Mouse (Mus musculus): ENCODE measurements around the gene Fosb. TPM values are rescaled to one million over a fixed set of nuclear protein-coding genes. Genes with fewer than 3 reads are reported as not detected.

The Fosb gene
- polyA plus RNA-seq, 1 experiment from 2014 or later, result not detected

- Histone ChIP-seq H3K9ac (replicated peaks) (no peak overlapping the region), H3K27ac (no peak overlapping the region), H3K9me3 (no peaks in the 10 kb centered on the region), H3K4me1 (replicated peaks) (peaks cover 40% of the 10 kb centered on the region), H3K4me2 (replicated peaks) (no peak overlapping the region), H3K36me3 (no peaks in the 10 kb centered on the region), H3K4me3 (replicated peaks) (no peak overlapping the region), H3K27me3 (peaks cover 61% of the 10 kb centered on the region)
- WGBS, result 76% methylated on average over 12 of the region's 12 CpGs
- no peak for ATAC-seq
Measured at GRCm38 (mm10) chr7:19303046-19303305, 6.9 kb downstream of the Fosb start.

GRCm38 (mm10) chr7:19302264-19303045, 7.4 kb downstream of the Fosb start:
- H3K9me3 ChIP-seq, result no peaks in the 10 kb centered on the region
- no peak for ATAC-seq
- no peaks in the 10 kb centered on the region for H3K36me3 ChIP-seq
- no peak overlapping the region for H3K27ac ChIP-seq
- WGBS, result 47% methylated on average over 13 of the region's 13 CpGs
- H3K4me1 ChIP-seq (replicated peaks), result peaks cover 36% of the 10 kb centered on the region
- H3K4me2 ChIP-seq (replicated peaks), result peak overlapping the region; percentile 65
- H3K27me3 ChIP-seq, result peaks cover 61% of the 10 kb centered on the region
- H3K4me3 ChIP-seq (replicated peaks), result peak overlapping the region; percentile 46
- peak overlapping the region; percentile 53; the same call in 1 of the 2 replicates for H3K9ac ChIP-seq (replicated peaks)

GRCm38 (mm10) chr7:19301461-19302263, 8.2 kb downstream of the Fosb start:
- Histone ChIP-seq H3K36me3 (no peaks in the 10 kb centered on the region), H3K4me1 (replicated peaks) (peaks cover 36% of the 10 kb centered on the region), H3K9ac (replicated peaks) (peak overlapping the region; percentile 53), H3K4me2 (replicated peaks) (peak overlapping the region; percentile 65), H3K4me3 (replicated peaks) (peak overlapping the region; percentile 46), H3K27me3 (peaks cover 53% of the 10 kb centered on the region), H3K9me3 (no peaks in the 10 kb centered on the region), H3K27ac (no peak overlapping the region)
- WGBS, result 10% methylated on average over 16 of the region's 16 CpGs
- ATAC-seq, result no peak

GRCm38 (mm10) chr7:19300501-19301421, 9.1 kb downstream of the Fosb start:
- H3K36me3 ChIP-seq, result 0 out of 2 replicates have a peak, but pooled peaks cover 4% of the 10 kb centered on the region
- H3K27ac ChIP-seq, result no peak overlapping the region
- 0 out of 2 replicates have a peak overlapping the region, but pooled peaks have one; percentile 7 for H3K9ac ChIP-seq (replicated peaks)
- H3K4me2 ChIP-seq (replicated peaks), result peak overlapping the region; percentile 65
- peak overlapping the region; percentile 46 for H3K4me3 ChIP-seq (replicated peaks)
- WGBS, result under 1% methylated on average over 29 of the region's 29 CpGs
- H3K27me3 ChIP-seq, result peaks cover 44% of the 10 kb centered on the region
- H3K9me3 ChIP-seq, result no peaks in the 10 kb centered on the region
- ATAC-seq, result peak; percentile 76
- peaks cover 36% of the 10 kb centered on the region for H3K4me1 ChIP-seq (replicated peaks)

GRCm38 (mm10) chr7:19299194-19299593, 10.7 kb downstream of the Fosb start:
- H3K36me3 ChIP-seq, result peaks cover 19% of the 10 kb centered on the region
- no peak overlapping the region for H3K27ac ChIP-seq
- no peak overlapping the region for H3K4me3 ChIP-seq (replicated peaks)
- no peaks in the 10 kb centered on the region for H3K9me3 ChIP-seq
- ATAC-seq, result no peak
- no peak overlapping the region for H3K9ac ChIP-seq (replicated peaks)
- no peak overlapping the region for H3K4me2 ChIP-seq (replicated peaks)
- H3K4me1 ChIP-seq (replicated peaks), result peaks cover 27% of the 10 kb centered on the region
- 22% methylated on average over 3 of the region's 3 CpGs for WGBS
- peaks cover 28% of the 10 kb centered on the region for H3K27me3 ChIP-seq

GRCm38 (mm10) chr7:19297794-19298193, 12.1 kb downstream of the Fosb start:
- H3K9me3 ChIP-seq, result no peaks in the 10 kb centered on the region
- no peak overlapping the region for H3K4me2 ChIP-seq (replicated peaks)
- H3K36me3 ChIP-seq, result peaks cover 33% of the 10 kb centered on the region
- H3K27me3 ChIP-seq, result peaks cover 14% of the 10 kb centered on the region
- H3K9ac ChIP-seq (replicated peaks), result no peak overlapping the region
- H3K27ac ChIP-seq, result no peak overlapping the region
- ATAC-seq, result no peak
- WGBS, result 92% methylated on average over 5 of the region's 5 CpGs
- peaks cover 18% of the 10 kb centered on the region for H3K4me1 ChIP-seq (replicated peaks)
- no peak overlapping the region for H3K4me3 ChIP-seq (replicated peaks)

- Histone ChIP-seq H3K36me3 (peaks cover 34% of the 10 kb centered on the region), H3K27ac (no peak overlapping the region), H3K27me3 (peaks cover 6% of the 10 kb centered on the region), H3K4me2 (replicated peaks) (no peak overlapping the region), H3K9me3 (no peaks in the 10 kb centered on the region), H3K9ac (replicated peaks) (no peak overlapping the region), H3K4me1 (replicated peaks) (peaks cover 14% of the 10 kb centered on the region), H3K4me3 (replicated peaks) (no peak overlapping the region)
- ATAC-seq, result no peak
- WGBS, result 90% methylated on average over 6 of the region's 6 CpGs
Measured at GRCm38 (mm10) chr7:19297034-19297433, 12.8 kb downstream of the Fosb start.

GRCm38 (mm10) chr7:19295503-19296185, 14.2 kb downstream of the Fosb start:
- peak overlapping the region; percentile 21 for H3K4me3 ChIP-seq (replicated peaks)
- H3K27ac ChIP-seq, result 0 out of 2 replicates have a peak overlapping the region, but pooled peaks have one; percentile 9
- peak overlapping the region; percentile 37; the same call in 1 of the 2 replicates for H3K4me2 ChIP-seq (replicated peaks)
- H3K4me1 ChIP-seq (replicated peaks), result peaks cover 16% of the 10 kb centered on the region
- peak; percentile 76 for ATAC-seq
- H3K9me3 ChIP-seq, result no peaks in the 10 kb centered on the region
- H3K27me3 ChIP-seq, result no peaks in the 10 kb centered on the region
- peak overlapping the region; percentile 51; the same call in 1 of the 2 replicates for H3K9ac ChIP-seq (replicated peaks)
- 17% methylated on average over 20 of the region's 22 CpGs for WGBS
- H3K36me3 ChIP-seq, result peaks cover 37% of the 10 kb centered on the region

- peak overlapping the region; percentile 12 for H3K4me3 ChIP-seq (replicated peaks)
- WGBS, result 3% methylated on average over 20 of the region's 20 CpGs
- no peaks in the 10 kb centered on the region for H3K27me3 ChIP-seq
- H3K4me2 ChIP-seq (replicated peaks), result peak overlapping the region; percentile 43
- H3K36me3 ChIP-seq, result peaks cover 70% of the 10 kb centered on the region
- peak; percentile 21; the same call in 1 of the 2 replicates for ATAC-seq
- H3K9me3 ChIP-seq, result no peaks in the 10 kb centered on the region
- H3K27ac ChIP-seq, result peak overlapping the region; percentile 65
- H3K4me1 ChIP-seq (replicated peaks), result peaks cover 20% of the 10 kb centered on the region
- H3K9ac ChIP-seq (replicated peaks), result peak overlapping the region; percentile 49; the same call in 1 of the 2 replicates
Measured at GRCm38 (mm10) chr7:19290969-19291596, 18.8 kb downstream of the Fosb start.

- no peaks in the 10 kb centered on the region for H3K9me3 ChIP-seq
- ATAC-seq, result no peak
- peaks cover 21% of the 10 kb centered on the region for H3K4me1 ChIP-seq (replicated peaks)
- no peak overlapping the region for H3K9ac ChIP-seq (replicated peaks)
- peaks cover 18% of the 10 kb centered on the region for H3K27me3 ChIP-seq
- H3K27ac ChIP-seq, result no peak overlapping the region
- WGBS, result 33% methylated on average over 4 of the region's 4 CpGs
- H3K36me3 ChIP-seq, result peaks cover 30% of the 10 kb centered on the region
- no peak overlapping the region for H3K4me3 ChIP-seq (replicated peaks)
- H3K4me2 ChIP-seq (replicated peaks), result 0 out of 2 replicates have a peak overlapping the region, but pooled peaks have one; percentile 13
Measured at GRCm38 (mm10) chr7:19284763-19285162, 25.1 kb downstream of the Fosb start.

All from midbrain, embryonic 13.5 days (tissue).